Mouse (Mus musculus) heart, adult 2 months (tissue): ENCODE measurements around the gene Dnm2.

Experiments
- CTCF ChIP-seq: fragments of 200-600 bp; IDR thresholded peaks from 2 replicates; pipeline ENCODE4 v1.8.1; 2022; ENCODE audit warnings: antibody characterized with exemption, mild to moderate bottlenecking, moderate library complexity
- EP300 ChIP-seq: fragments of 200-500 bp; IDR thresholded peaks from 2 replicates; pipeline ENCODE4 v1.6.1; 2011; ENCODE audit warnings: low read depth, low read length, control low read depth; ENCODE audit not compliant: insufficient read depth
- POLR2A ChIP-seq: fragments of 200-500 bp; IDR thresholded peaks from 2 replicates; pipeline ENCODE4 v1.6.1; 2011; ENCODE audit warnings: mild to moderate bottlenecking, low read depth, low read length, control low read depth; ENCODE audit not compliant: insufficient read depth

DNA sequence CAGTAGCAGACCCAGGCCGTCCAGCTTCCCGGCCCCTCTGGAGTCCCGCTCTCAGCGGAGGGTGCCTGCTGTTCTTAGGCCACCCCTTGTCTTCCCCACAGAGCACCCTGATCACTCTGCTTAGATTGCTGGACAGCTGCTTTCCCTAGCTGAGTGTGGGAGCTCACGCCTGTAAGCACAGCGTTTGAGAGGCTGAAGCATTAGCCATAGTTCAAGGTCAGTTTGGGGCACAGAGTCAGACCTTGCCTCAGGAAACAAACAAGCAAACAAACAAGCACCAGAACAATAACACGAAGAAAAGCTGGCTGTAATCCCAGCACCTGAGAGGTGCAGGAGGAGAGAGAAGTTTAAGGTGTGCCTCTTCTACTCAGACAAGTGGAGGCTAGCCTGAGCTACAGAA lies 7.4 kb downstream of the Dnm2 start:
- TF ChIP-seq CTCF: no peak
- TF ChIP-seq POLR2A: no peak
- no peak for TF ChIP-seq EP300
